In the genomic region with DNA sequence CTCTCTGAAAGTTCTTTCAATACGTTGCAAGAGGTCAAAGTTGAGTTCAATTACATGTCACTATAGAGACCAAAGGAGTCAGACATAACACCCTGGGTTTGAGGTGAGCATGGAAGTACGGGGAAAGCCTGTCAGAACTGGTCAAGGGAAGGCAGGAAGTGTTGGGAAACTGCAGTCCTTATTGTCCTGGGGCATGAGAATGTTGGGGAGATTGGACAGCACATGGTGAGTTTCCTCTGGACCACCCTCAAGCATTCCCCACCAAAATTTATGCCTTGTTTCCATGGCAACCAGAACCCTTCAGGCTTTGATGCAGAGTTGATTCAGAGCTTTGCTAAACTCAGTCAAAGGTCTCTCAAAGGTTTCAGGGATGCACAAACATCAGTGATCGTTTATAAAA, we compare ENCODE assay signal across 16 mouse cellular contexts.
DNase-seq lines count a peak whose midpoint lies in the region; ATAC-seq and TF ChIP-seq lines count a peak whose summit lies in the region.
"Had no signal": no experiment of that assay in that cellular context is flagged by ENCODE, and none has a peak within 500 bp of the region (broad histone marks: within the 10 kb centered on the region; RNA-seq: fewer than 3 reads in every experiment).

No protein-coding gene starts in this region.

- H3K9me3 ChIP-seq in forebrain, embryonic 11.5 days (ENCODE audit: control insufficient read depth, low read length): no peaks in the 10 kb centered on the region
- no peaks in the 10 kb centered on the region for H3K9me3 ChIP-seq in forebrain, embryonic 15.5 days
- H3K9me3 ChIP-seq in forebrain, postnatal 0 days (ENCODE audit: low read length): no peaks in the 10 kb centered on the region
- no peaks in the 10 kb centered on the region for H3K9me3 ChIP-seq in midbrain, embryonic 12.5 days
- H3K9me3 ChIP-seq: heart, embryonic 13.5 days; hindbrain, embryonic 15.5 days; liver, embryonic 13.5 days; stomach, embryonic 15.5 days had no signal

- no peaks in the 10 kb centered on the region for H3K27me3 ChIP-seq in forebrain, embryonic 11.5 days (ENCODE audit: control insufficient read depth, insufficient read depth, low read length)
- H3K27me3 ChIP-seq in forebrain, embryonic 15.5 days: no peaks in the 10 kb centered on the region
- H3K27me3 ChIP-seq in forebrain, postnatal 0 days (ENCODE audit: insufficient read depth, low read length): no peaks in the 10 kb centered on the region
- no peaks in the 10 kb centered on the region for H3K27me3 ChIP-seq in midbrain, embryonic 12.5 days
- H3K27me3 ChIP-seq: CH12.LX; heart, embryonic 13.5 days; hindbrain, embryonic 15.5 days; liver, embryonic 13.5 days; stomach, embryonic 15.5 days had no signal

- peak; percentile 58; the same call in 1 of the 2 replicates for ATAC-seq in forebrain, embryonic 11.5 days (replicated peaks; ENCODE audit: low FRiP score)
- no peak for ATAC-seq in forebrain, embryonic 15.5 days (replicated peaks)
- peak; percentile 23; the same call in 1 of the 2 replicates for ATAC-seq in forebrain, postnatal 0 days
- ATAC-seq in midbrain, embryonic 12.5 days (ENCODE audit: low FRiP score, low read depth): peak; percentile 55

- H3K4me2 ChIP-seq in forebrain, embryonic 11.5 days (ENCODE audit: low read depth, low read length, severe bottlenecking): no peak overlapping the region
- no peak overlapping the region for H3K4me2 ChIP-seq in forebrain, embryonic 15.5 days (replicated peaks)
- H3K4me2 ChIP-seq in forebrain, postnatal 0 days (ENCODE audit: low read depth): no peak overlapping the region
- H3K4me2 ChIP-seq in midbrain, embryonic 12.5 days (replicated peaks): no peak overlapping the region
- H3K4me2 ChIP-seq: heart, embryonic 13.5 days; hindbrain, embryonic 15.5 days; liver, embryonic 13.5 days; stomach, embryonic 15.5 days had no signal

- TF ChIP-seq CTCF in forebrain, postnatal 0 days (IDR thresholded peaks at IDR 0.05; ENCODE audit: low read depth): no peak

- H3K27ac ChIP-seq in forebrain, embryonic 11.5 days (ENCODE audit: low read depth, low read length): no peak overlapping the region
- H3K27ac ChIP-seq in forebrain, embryonic 15.5 days (replicated peaks): no peak overlapping the region
- H3K27ac ChIP-seq in forebrain, postnatal 0 days (ENCODE audit: low read depth, low read length): no peak overlapping the region
- no peak overlapping the region for H3K27ac ChIP-seq in midbrain, embryonic 12.5 days (replicated peaks)
- H3K27ac ChIP-seq: heart, embryonic 13.5 days; hindbrain, embryonic 15.5 days; liver, embryonic 13.5 days; stomach, embryonic 15.5 days had no signal

- no peaks in the 10 kb centered on the region for H3K36me3 ChIP-seq in forebrain, embryonic 11.5 days (ENCODE audit: control insufficient read depth, insufficient read depth, low read length)
- no peaks in the 10 kb centered on the region for H3K36me3 ChIP-seq in forebrain, embryonic 15.5 days
- H3K36me3 ChIP-seq in forebrain, postnatal 0 days (ENCODE audit: insufficient read depth): no peaks in the 10 kb centered on the region
- no peaks in the 10 kb centered on the region for H3K36me3 ChIP-seq in midbrain, embryonic 12.5 days
- H3K36me3 ChIP-seq: heart, embryonic 13.5 days; hindbrain, embryonic 15.5 days; liver, embryonic 13.5 days; stomach, embryonic 15.5 days had no signal

- H3K4me1 ChIP-seq in forebrain, embryonic 11.5 days (replicated peaks; ENCODE audit: control insufficient read depth, insufficient read depth, low read length): peaks cover 3% of the 10 kb centered on the region; the same call in 1 of the 2 replicates
- H3K4me1 ChIP-seq in forebrain, embryonic 15.5 days: 0 out of 2 replicates have a peak, but pooled peaks cover 7% of the 10 kb centered on the region
- no peaks in the 10 kb centered on the region for H3K4me1 ChIP-seq in forebrain, postnatal 0 days (ENCODE audit: insufficient read depth)
- H3K4me1 ChIP-seq in midbrain, embryonic 12.5 days: peaks cover 7% of the 10 kb centered on the region
- H3K4me1 ChIP-seq: heart, embryonic 13.5 days; liver, embryonic 13.5 days; stomach, embryonic 15.5 days had no signal

- 23% methylated on average over 3 of the region's 3 CpGs for WGBS in forebrain, embryonic 11.5 days
- 10% methylated on average over 3 of the region's 3 CpGs for WGBS in forebrain, embryonic 15.5 days
- WGBS in forebrain, postnatal 0 days: 10% methylated on average over 3 of the region's 3 CpGs
- 13% methylated on average over 3 of the region's 3 CpGs for WGBS in midbrain, embryonic 12.5 days

- no peak for DNase-seq in forebrain, embryonic 11.5 days (ENCODE audit: low spot score)
- DNase-seq in R1 (ENCODE audit: low read depth, low spot score): peak; percentile 43
- DNase-seq in forebrain, postnatal 0 days: peak; percentile 31
- no peak for DNase-seq in spleen, adult 12 weeks (ENCODE audit: low spot score)
- DNase-seq in adrenal gland, postnatal 4 days (ENCODE audit: low spot score in 2 of 2): no peak
- no peak for DNase-seq in cerebellum, adult 8-10 months
- DNase-seq: cerebellum, adult 9-10 months; liver, embryonic 13.5 days; lung, postnatal 14 days; thymus, postnatal 25 days had no signal

- no peak overlapping the region for H3K9ac ChIP-seq in forebrain, embryonic 11.5 days (ENCODE audit: low read length)
- no peak overlapping the region for H3K9ac ChIP-seq in forebrain, embryonic 15.5 days (replicated peaks)
- no peak overlapping the region for H3K9ac ChIP-seq in forebrain, postnatal 0 days
- no peak overlapping the region for H3K9ac ChIP-seq in midbrain, embryonic 12.5 days (replicated peaks)
- H3K9ac ChIP-seq: heart, embryonic 13.5 days; hindbrain, embryonic 15.5 days; liver, embryonic 13.5 days; stomach, embryonic 15.5 days had no signal

- no peak overlapping the region for H3K4me3 ChIP-seq in forebrain, embryonic 11.5 days (ENCODE audit: low read depth, low read length)
- no peak overlapping the region for H3K4me3 ChIP-seq in forebrain, embryonic 15.5 days
- H3K4me3 ChIP-seq in forebrain, postnatal 0 days (ENCODE audit: low read depth, low read length): no peak overlapping the region
- no peak overlapping the region for H3K4me3 ChIP-seq in midbrain, embryonic 12.5 days
- H3K4me3 ChIP-seq: heart, embryonic 13.5 days; hindbrain, embryonic 15.5 days; liver, embryonic 13.5 days; stomach, embryonic 15.5 days had no signal

Comparison
In these comparisons a context has a peak if more than half of its experiments do, and no peak if none do; other contexts are left out.
1. DNase-seq: peak in R1 (single experiment) and forebrain, postnatal 0 days (single experiment); none in forebrain, embryonic 11.5 days (single experiment), spleen, adult 12 weeks (single experiment), adrenal gland, postnatal 4 days (0 of 2) and cerebellum, adult 8-10 months (single experiment).